25 mouse cellular contexts compared by ENCODE assay signal in the genomic region with DNA sequence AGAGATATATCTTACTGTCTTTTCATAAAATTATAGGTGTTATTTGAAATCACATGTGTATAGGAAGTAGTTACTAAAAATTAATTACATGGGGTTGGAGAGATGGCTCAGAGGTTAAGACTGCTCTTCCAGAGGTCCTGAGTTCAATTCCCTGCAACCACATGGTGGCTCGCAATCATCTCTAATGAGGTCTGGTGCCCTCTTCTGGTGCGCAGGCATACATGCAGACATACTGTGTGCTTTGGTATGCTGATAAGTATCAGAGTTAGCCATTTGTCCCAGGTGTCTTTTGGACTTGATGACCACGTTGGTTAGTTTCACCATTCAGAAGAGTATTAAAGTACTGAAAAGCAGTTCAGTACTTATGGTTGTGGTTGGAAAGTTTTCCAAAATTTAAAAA.
DNase-seq lines count a peak whose midpoint lies in the region; ATAC-seq and TF ChIP-seq lines count a peak whose summit lies in the region.
"Had no signal": no experiment of that assay in that cellular context is flagged by ENCODE, and none has a peak within 500 bp of the region (broad histone marks: within the 10 kb centered on the region; RNA-seq: fewer than 3 reads in every experiment).

No protein-coding gene starts in this region.

- WGBS in liver, embryonic 14.5 days (ENCODE audit: insufficient replicate concordance), result 67% methylated on average over 3 of the region's 3 CpGs
- WGBS in thymus, adult 2 months, result 82% methylated on average over 3 of the region's 3 CpGs

- no peaks in the 10 kb centered on the region for H3K36me3 ChIP-seq in liver, embryonic 14.5 days (replicated peaks; ENCODE audit: control insufficient read depth, insufficient read depth, low read depth)
- no peaks in the 10 kb centered on the region for H3K36me3 ChIP-seq in thymus, adult 2 months (ENCODE audit: control insufficient read depth, insufficient read depth, low read length)
- no peaks in the 10 kb centered on the region for H3K36me3 ChIP-seq in MEL (ENCODE audit: control insufficient read depth in 1 of 2, insufficient read depth in 2 of 2, low read length in 2 of 2)
- H3K36me3 ChIP-seq: embryonic facial prominence, embryonic 15.5 days; heart, embryonic 12.5 days; hindbrain, embryonic 12.5 days; limb, embryonic 10.5 days; neural tube, embryonic 15.5 days had no signal

- no peak overlapping the region for H3K4me2 ChIP-seq in liver, embryonic 14.5 days (ENCODE audit: low read depth)
- H3K4me2 ChIP-seq: embryonic facial prominence, embryonic 15.5 days; heart, embryonic 12.5 days; hindbrain, embryonic 12.5 days; neural tube, embryonic 15.5 days had no signal

- ATAC-seq in liver, embryonic 14.5 days (ENCODE audit: insufficient read depth), result no peak
- ATAC-seq: forebrain, embryonic 14.5 days had no signal

- no peak for TF ChIP-seq EP300 in liver, embryonic 14.5 days (IDR thresholded peaks at IDR 0.05; ENCODE audit: low read depth)
- no peak for TF ChIP-seq EP300 in MEL (IDR thresholded peaks at IDR 0.05; ENCODE audit: low read depth in 1 of 2, low read length in 2 of 2)

- no peaks in the 10 kb centered on the region for H3K4me1 ChIP-seq in liver, embryonic 14.5 days (replicated peaks; ENCODE audit: control insufficient read depth in 2 of 2, insufficient read depth in 2 of 2, low read length in 1 of 2)
- no peaks in the 10 kb centered on the region for H3K4me1 ChIP-seq in thymus, adult 2 months (replicated peaks; ENCODE audit: control insufficient read depth, insufficient read depth, low read length)
- no peaks in the 10 kb centered on the region for H3K4me1 ChIP-seq in MEL (ENCODE audit: control insufficient read depth in 1 of 2, insufficient read depth in 2 of 2, low read length in 2 of 2)
- H3K4me1 ChIP-seq: embryonic facial prominence, embryonic 15.5 days; heart, embryonic 12.5 days; hindbrain, embryonic 12.5 days; neural tube, embryonic 15.5 days had no signal

- no peak for DNase-seq in liver, embryonic 14.5 days (ENCODE audit: low read depth in 3 of 3, low spot score in 3 of 3)
- DNase-seq in liver, result no peak
- peak; percentile 7 for DNase-seq in thymus, adult 2 months
- DNase-seq in thymus, postnatal 0 days (ENCODE audit: low spot score), result no peak
- DNase-seq in MEL (ENCODE audit: low read depth, low spot score), result no peak
- no peak for DNase-seq in cerebellum, postnatal 10 days
- no peak for DNase-seq in gastrocnemius, postnatal 4 days (ENCODE audit: low spot score in 2 of 2)
- DNase-seq: adrenal gland, postnatal 25 days; cerebellum, adult 8-10 months; gastrocnemius, adult 2 months; heart, postnatal 10 days; kidney, adult 2 months; kidney, postnatal 10 days; lung, adult 2 months; lung, postnatal 36 days; right cerebral cortex, adult 18-20 months; right cerebral cortex, postnatal 4 days; thymus, postnatal 25 days had no signal

- no peak for TF ChIP-seq RAD21 in MEL (IDR thresholded peaks at IDR 0.05; ENCODE audit: low read depth, low read length)

- no peak overlapping the region for H3K4me3 ChIP-seq in liver, embryonic 14.5 days (ENCODE audit: insufficient read depth in 1 of 2, low read depth in 2 of 2, low read length in 2 of 2)
- no peak overlapping the region for H3K4me3 ChIP-seq in thymus, adult 2 months (ENCODE audit: control insufficient read depth, insufficient read depth, low read length)
- no peak overlapping the region for H3K4me3 ChIP-seq in MEL (ENCODE audit: control insufficient read depth in 1 of 2, insufficient read depth in 1 of 2, low read depth in 2 of 2, low read length in 2 of 2)
- H3K4me3 ChIP-seq: embryonic facial prominence, embryonic 15.5 days; gastrocnemius, adult 2 months; heart, embryonic 12.5 days; hindbrain, embryonic 12.5 days; limb, embryonic 10.5 days; megakaryocyte, embryonic 14.5 days; neural tube, embryonic 15.5 days had no signal

- H3K27me3 ChIP-seq in liver, embryonic 14.5 days (ENCODE audit: control insufficient read depth, insufficient read depth, low read length), result no peaks in the 10 kb centered on the region
- no peaks in the 10 kb centered on the region for H3K27me3 ChIP-seq in thymus, adult 2 months (ENCODE audit: control insufficient read depth, insufficient read depth, low read length)
- H3K27me3 ChIP-seq in MEL (ENCODE audit: control insufficient read depth in 1 of 2, insufficient read depth in 2 of 2, low read length in 2 of 2), result no peaks in the 10 kb centered on the region; a peak in 1 of 4 replicates
- H3K27me3 ChIP-seq: embryonic facial prominence, embryonic 15.5 days; heart, embryonic 12.5 days; hindbrain, embryonic 12.5 days; neural tube, embryonic 15.5 days had no signal

- no peaks in the 10 kb centered on the region for H3K9me3 ChIP-seq in liver, embryonic 14.5 days (ENCODE audit: control insufficient read depth, low read length)
- H3K9me3 ChIP-seq in MEL (replicated peaks; ENCODE audit: insufficient read depth, low read length), result no peaks in the 10 kb centered on the region
- H3K9me3 ChIP-seq: embryonic facial prominence, embryonic 15.5 days; heart, embryonic 12.5 days; hindbrain, embryonic 12.5 days; limb, embryonic 10.5 days; megakaryocyte, embryonic 14.5 days; neural tube, embryonic 15.5 days had no signal

- TF ChIP-seq CTCF in liver, embryonic 14.5 days (IDR thresholded peaks at IDR 0.05; ENCODE audit: low read depth), result 0 out of 2 replicates have a peak, but pooled peaks have one; percentile 19
- no peak for TF ChIP-seq CTCF in thymus, adult 2 months (IDR thresholded peaks at IDR 0.05; ENCODE audit: borderline replicate concordance, control insufficient read depth, extremely low read depth, insufficient read depth, low read length, poor library complexity)
- peak in 1 of 3 experiments; percentile 1; a peak in 1 of 6 replicates for TF ChIP-seq CTCF in MEL (IDR thresholded peaks at IDR 0.05 in 2 of 3, conservative IDR thresholded peaks at IDR 0.05 in 1 of 3; ENCODE audit: control insufficient read depth in 1 of 3, insufficient read depth in 1 of 3, low read depth in 2 of 3, low read length in 3 of 3, poor library complexity in 1 of 3, severe bottlenecking in 1 of 3)

- no peak for TF ChIP-seq POLR2A in thymus, adult 2 months (IDR thresholded peaks at IDR 0.05; ENCODE audit: control insufficient read depth, extremely low read depth, insufficient read depth, low read length, poor library complexity)
- TF ChIP-seq POLR2A in MEL (IDR thresholded peaks at IDR 0.05; ENCODE audit: control insufficient read depth in 1 of 2, insufficient read depth in 1 of 2, low read depth in 1 of 2, low read length in 2 of 2, poor library complexity in 1 of 2), result no peak

- H3K9ac ChIP-seq in liver, embryonic 14.5 days (replicated peaks), result no peak overlapping the region
- no peak overlapping the region for H3K9ac ChIP-seq in MEL (ENCODE audit: control insufficient read depth, low read depth, low read length, poor library complexity, severe bottlenecking)
- H3K9ac ChIP-seq: embryonic facial prominence, embryonic 15.5 days; heart, embryonic 12.5 days; hindbrain, embryonic 12.5 days; neural tube, embryonic 15.5 days had no signal

- H3K27ac ChIP-seq in liver, embryonic 14.5 days, result no peak overlapping the region
- no peak overlapping the region for H3K27ac ChIP-seq in thymus, adult 2 months (ENCODE audit: control insufficient read depth, insufficient read depth, low read length)
- no peak overlapping the region for H3K27ac ChIP-seq in MEL (ENCODE audit: control insufficient read depth, low read depth, low read length)
- H3K27ac ChIP-seq: embryonic facial prominence, embryonic 15.5 days; gastrocnemius, adult 2 months; hindbrain, embryonic 12.5 days; limb, embryonic 10.5 days; neural tube, embryonic 15.5 days had no signal

- no peaks in the 10 kb centered on the region for H3K79me2 ChIP-seq in MEL (ENCODE audit: control insufficient read depth, insufficient read depth, low read length, poor library complexity)

TF ChIP-seq in MEL, 35 proteins besides CTCF, POLR2A, EP300 and RAD21:
- TF ChIP-seq SIN3A (IDR thresholded peaks at IDR 0.05; ENCODE audit: low read length), result no peak
- TF ChIP-seq JUND (IDR thresholded peaks at IDR 0.05; ENCODE audit: low read depth, low read length), result no peak
- peak; percentile 85 for TF ChIP-seq ZKSCAN1 (IDR thresholded peaks at IDR 0.05; ENCODE audit: low read depth, low read length)
- TF ChIP-seq TCF12 (IDR thresholded peaks at IDR 0.05; ENCODE audit: low read depth, low read length), result no peak
- no peak for TF ChIP-seq MYB (IDR thresholded peaks at IDR 0.05; ENCODE audit: low read depth, low read length)
